Mouse (Mus musculus) cerebellum, adult 2 months (tissue): ENCODE data around the gene Qpct.

ENCODE experiments used
- CTCF ChIP-seq: fragments of 200-500 bp; IDR thresholded peaks from 2 replicates; pipeline ENCODE4 v1.5.1; 2011; ENCODE audit warnings: low read depth, mild to moderate bottlenecking, control low read depth, low read length, moderate library complexity, borderline replicate concordance; ENCODE audit not compliant: insufficient read depth
- POLR2A ChIP-seq: fragments of 200-500 bp; IDR thresholded peaks from 2 replicates; pipeline ENCODE4 v1.6.1; 2011; ENCODE audit warnings: low read length, control low read depth, borderline replicate concordance; ENCODE audit not compliant: insufficient read depth

DNA sequence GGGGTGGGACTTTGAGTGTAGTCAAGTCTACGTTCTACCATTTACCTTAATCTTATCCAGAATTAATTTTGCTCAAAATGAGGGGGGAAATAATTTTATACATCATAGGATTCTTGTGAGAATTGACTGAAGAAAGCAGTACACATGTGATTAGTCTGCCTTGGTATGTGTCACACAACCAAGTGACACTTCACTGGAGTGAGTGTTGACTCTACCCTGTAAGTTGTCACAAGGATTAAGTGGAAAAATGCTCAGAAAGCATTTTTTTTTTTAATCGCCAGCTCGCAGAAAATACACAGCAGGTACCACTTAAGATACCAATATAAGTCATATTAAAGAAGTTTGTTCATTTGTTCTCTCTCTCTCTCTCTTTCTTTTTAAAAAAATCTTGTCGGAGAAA, 27.2 kb upstream of the Qpct start:
- TF ChIP-seq CTCF (no peak), POLR2A (no peak)
